Mouse (Mus musculus): ENCODE measurements around the gene Limd2. TPM values are rescaled to one million over a fixed set of nuclear protein-coding genes. Genes with fewer than 3 reads are reported as not detected.
A peak's percentile ranks its signal among the peaks of the same experiment; 100 is the strongest.
"Not testable (repeated sequence)": the region's sequence is repeated elsewhere in the genome, so short reads cannot be mapped to it uniquely, and the experiment has no call there.

Gene Limd2
- 67.7 TPM for polyA plus RNA-seq (2012; fragmentation: generic; extraction: Trizol)
- long read RNA-seq, experiment 1, transcript Limd2-201 (5 exons, 2,950 nt) = major isoform, 98 of 109 reads
- long read RNA-seq, experiment 1, partial matches to known transcripts = 4 of 109 reads
- long read RNA-seq, experiment 1, other reads (novel, unspliced or antisense) = 7 of 109 reads
- long read RNA-seq, experiment 2, transcript Limd2-201 (5 exons, 2,950 nt) = major isoform, 96 of 102 reads
- long read RNA-seq, experiment 2, partial matches to known transcripts = 3 of 102 reads
- long read RNA-seq, experiment 2, other reads (novel, unspliced or antisense) = 3 of 102 reads

- H3K4me3 ChIP-seq (ENCODE audit: insufficient read depth, poor library complexity, severe bottlenecking) = peak within 1 kb of the TSS; percentile 71
- H3K79me2 ChIP-seq (ENCODE audit: control insufficient read depth, insufficient read depth) = no peaks in the 10 kb centered on the region
- H3ac ChIP-seq (ENCODE audit: control insufficient read depth, insufficient read length, low read depth) = peak within 1 kb of the TSS; percentile 90
- H3K27me3 ChIP-seq (ENCODE audit: control insufficient read depth, insufficient read depth, insufficient read length) = no peaks in the 10 kb centered on the region
- H3K79me3 ChIP-seq (ENCODE audit: low read depth) = no peaks in the 10 kb centered on the region
- no peak for TF ChIP-seq USF1 (IDR thresholded peaks at IDR 0.05; ENCODE audit: low read depth)
- no peak for TF ChIP-seq FOSL1 (IDR thresholded peaks at IDR 0.05; ENCODE audit: insufficient read depth, low read length, poor library complexity, severe bottlenecking)
- no peak for TF ChIP-seq MYOD1 (IDR thresholded peaks at IDR 0.05; ENCODE audit: control insufficient read depth, insufficient read length, low read depth)
- no peak for TF ChIP-seq MAX (IDR thresholded peaks at IDR 0.05)
- TF ChIP-seq CTCF (IDR thresholded peaks at IDR 0.05; ENCODE audit: control insufficient read depth, insufficient read depth, insufficient read length) = no peak
- TF ChIP-seq MYOG (IDR thresholded peaks at IDR 0.05; ENCODE audit: control insufficient read depth, extremely low read depth, insufficient read length) = no peak
- TF ChIP-seq CEBPB (IDR thresholded peaks at IDR 0.05; ENCODE audit: low read depth) = no peak
- H3K36me3 ChIP-seq (ENCODE audit: control insufficient read depth, insufficient read depth) = peaks cover 16% of the 10 kb centered on the region
Measured at GRCm38 (mm10) chr11:106160841-106161721, at the start of gene Limd2, which contains the start of gene Gm10840. TSS of gene Limd2 (minus strand) at chr11:106160860. TSS of gene Gm10840 (plus strand) at chr11:106160850.

GRCm38 (mm10) chr11:106202123-106202465 lies 41.4 kb upstream of the Limd2 start, which contains the start of gene Strada:
TSS of gene Strada (minus strand) at chr11:106202168.
- peaks cover 2% of the 10 kb centered on the region for H3K79me3 ChIP-seq (ENCODE audit: low read depth)
- TF ChIP-seq USF1 (IDR thresholded peaks at IDR 0.05; ENCODE audit: low read depth) (no peak), FOSL1 (IDR thresholded peaks at IDR 0.05; ENCODE audit: insufficient read depth, low read length, poor library complexity, severe bottlenecking) (no peak), MYOG (IDR thresholded peaks at IDR 0.05; ENCODE audit: control insufficient read depth, extremely low read depth, insufficient read length) (no peak), CEBPB (IDR thresholded peaks at IDR 0.05; ENCODE audit: low read depth) (no peak), CTCF (IDR thresholded peaks at IDR 0.05; ENCODE audit: control insufficient read depth, insufficient read depth, insufficient read length) (no peak), MAX (IDR thresholded peaks at IDR 0.05) (no peak), MYOD1 (IDR thresholded peaks at IDR 0.05; ENCODE audit: control insufficient read depth, insufficient read length, low read depth) (no peak)
- H3K79me2 ChIP-seq (ENCODE audit: control insufficient read depth, insufficient read depth) = no peaks in the 10 kb centered on the region
- H3K27me3 ChIP-seq (ENCODE audit: control insufficient read depth, insufficient read depth, insufficient read length) = no peaks in the 10 kb centered on the region
- H3ac ChIP-seq (ENCODE audit: control insufficient read depth, insufficient read length, low read depth) = no peak within 1 kb of the TSS
- no peak within 1 kb of the TSS for H3K4me3 ChIP-seq (ENCODE audit: insufficient read depth, poor library complexity, severe bottlenecking)
- peaks cover 93% of the 10 kb centered on the region for H3K36me3 ChIP-seq (ENCODE audit: control insufficient read depth, insufficient read depth)

- Histone ChIP-seq H3K36me3 (ENCODE audit: control insufficient read depth, insufficient read depth) (peaks cover 94% of the 10 kb centered on the region), H3K79me2 (ENCODE audit: control insufficient read depth, insufficient read depth) (no peaks in the 10 kb centered on the region), H3K79me3 (ENCODE audit: low read depth) (peaks cover 2% of the 10 kb centered on the region), H3ac (ENCODE audit: control insufficient read depth, insufficient read length, low read depth) (no peak overlapping the region), H3K27me3 (ENCODE audit: control insufficient read depth, insufficient read depth, insufficient read length) (no peaks in the 10 kb centered on the region), H3K4me3 (ENCODE audit: insufficient read depth, poor library complexity, severe bottlenecking) (no peak overlapping the region)
- TF ChIP-seq CEBPB (IDR thresholded peaks at IDR 0.05; ENCODE audit: low read depth) = no peak
- no peak for TF ChIP-seq FOSL1 (IDR thresholded peaks at IDR 0.05; ENCODE audit: insufficient read depth, low read length, poor library complexity, severe bottlenecking)
- no peak for TF ChIP-seq USF1 (IDR thresholded peaks at IDR 0.05; ENCODE audit: low read depth)
- no peak for TF ChIP-seq MAX (IDR thresholded peaks at IDR 0.05)
- no peak for TF ChIP-seq MYOD1 (IDR thresholded peaks at IDR 0.05; ENCODE audit: control insufficient read depth, insufficient read length, low read depth)
- no peak for TF ChIP-seq CTCF (IDR thresholded peaks at IDR 0.05; ENCODE audit: control insufficient read depth, insufficient read depth, insufficient read length)
- no peak for TF ChIP-seq MYOG (IDR thresholded peaks at IDR 0.05; ENCODE audit: control insufficient read depth, extremely low read depth, insufficient read length)
Measured at GRCm38 (mm10) chr11:106201337-106202122, 40.9 kb upstream of the Limd2 start.

GRCm38 (mm10) chr11:106200756-106201155 lies 40.1 kb upstream of the Limd2 start:
- H3K4me3 ChIP-seq (ENCODE audit: insufficient read depth, poor library complexity, severe bottlenecking) = no peak overlapping the region
- no peak overlapping the region for H3ac ChIP-seq (ENCODE audit: control insufficient read depth, insufficient read length, low read depth)
- H3K79me3 ChIP-seq (ENCODE audit: low read depth) = peaks cover 2% of the 10 kb centered on the region
- H3K36me3 ChIP-seq (ENCODE audit: control insufficient read depth, insufficient read depth) = peaks cover 89% of the 10 kb centered on the region
- H3K27me3 ChIP-seq (ENCODE audit: control insufficient read depth, insufficient read depth, insufficient read length) = no peaks in the 10 kb centered on the region
- TF ChIP-seq MYOG (IDR thresholded peaks at IDR 0.05; ENCODE audit: control insufficient read depth, extremely low read depth, insufficient read length) (no peak), FOSL1 (IDR thresholded peaks at IDR 0.05; ENCODE audit: insufficient read depth, low read length, poor library complexity, severe bottlenecking) (no peak), MAX (IDR thresholded peaks at IDR 0.05) (no peak), CEBPB (IDR thresholded peaks at IDR 0.05; ENCODE audit: low read depth) (no peak), USF1 (IDR thresholded peaks at IDR 0.05; ENCODE audit: low read depth) (no peak), CTCF (IDR thresholded peaks at IDR 0.05; ENCODE audit: control insufficient read depth, insufficient read depth, insufficient read length) (no peak), MYOD1 (IDR thresholded peaks at IDR 0.05; ENCODE audit: control insufficient read depth, insufficient read length, low read depth) (no peak)
- H3K79me2 ChIP-seq (ENCODE audit: control insufficient read depth, insufficient read depth) = no peaks in the 10 kb centered on the region

GRCm38 (mm10) chr11:106199997-106200396 lies 39.3 kb upstream of the Limd2 start:
- not testable (repeated sequence) for H3K79me3 ChIP-seq (ENCODE audit: low read depth); H3K4me3 ChIP-seq (ENCODE audit: insufficient read depth, poor library complexity, severe bottlenecking); H3K27me3 ChIP-seq (ENCODE audit: control insufficient read depth, insufficient read depth, insufficient read length); H3K79me2 ChIP-seq (ENCODE audit: control insufficient read depth, insufficient read depth); H3ac ChIP-seq (ENCODE audit: control insufficient read depth, insufficient read length, low read depth)
- peaks cover 82% of the 10 kb centered on the region for H3K36me3 ChIP-seq (ENCODE audit: control insufficient read depth, insufficient read depth)
